Mouse (Mus musculus): ENCODE results near the gene Adgrd1. TPM values are rescaled to one million over a fixed set of nuclear protein-coding genes. Genes with fewer than 3 reads are reported as not detected.
A peak's percentile ranks its signal among the peaks of the same experiment; 100 is the strongest.

The Adgrd1 gene
- polyA plus RNA-seq, 1 experiment from 2014 or later = 0.07 TPM

DNA sequence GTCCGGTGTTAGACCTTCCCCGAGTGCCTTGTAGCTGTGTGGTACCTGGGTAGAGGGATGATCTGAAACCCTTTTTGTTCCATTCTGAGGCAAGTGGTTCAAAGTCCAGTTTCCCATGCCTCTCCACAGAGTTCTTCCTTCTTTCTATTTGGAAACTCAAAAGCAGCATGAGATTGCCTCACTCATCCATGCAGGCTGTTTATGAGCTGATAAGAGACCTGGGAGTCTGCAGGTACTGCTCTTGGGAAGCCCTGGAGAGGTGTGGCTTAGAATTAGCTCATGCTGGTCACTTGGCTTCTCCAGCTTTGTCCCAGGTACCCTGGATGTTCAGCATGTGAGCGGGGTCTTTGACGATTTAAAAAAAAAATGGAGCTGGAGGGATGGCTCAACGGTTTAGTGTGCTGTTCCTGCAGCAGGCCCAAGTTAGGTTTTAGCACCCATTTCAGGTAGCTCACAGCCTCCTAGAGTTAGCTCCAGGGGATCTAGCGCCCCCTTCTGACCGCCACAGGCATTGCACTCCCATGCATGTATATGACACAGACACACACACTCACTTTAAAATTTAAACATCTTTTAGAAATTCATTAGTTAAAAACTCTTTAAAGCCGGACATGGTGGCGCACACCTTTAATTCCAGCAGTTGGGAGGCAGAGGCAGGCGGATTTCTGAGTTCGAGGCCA, 65.0 kb downstream of the Adgrd1 start:
- 88% methylated on average over 11 of the region's 11 CpGs for WGBS
- Histone ChIP-seq H3K4me3 (ENCODE audit: low read depth, low read length) (no peak overlapping the region), H3K27me3 (ENCODE audit: control insufficient read depth, insufficient read depth, low read length) (no peaks in the 10 kb centered on the region), H3K27ac (ENCODE audit: low read depth, low read length) (no peak overlapping the region), H3K9me3 (ENCODE audit: control insufficient read depth, low read length) (no peaks in the 10 kb centered on the region), H3K36me3 (ENCODE audit: control insufficient read depth, insufficient read depth, low read length) (no peaks in the 10 kb centered on the region), H3K9ac (ENCODE audit: low read length) (no peak overlapping the region), H3K4me1 (ENCODE audit: control insufficient read depth, insufficient read depth, low read length) (peaks cover 9% of the 10 kb centered on the region), H3K4me2 (no peak overlapping the region)
- ATAC-seq (ENCODE audit: low FRiP score) = no peak
- DNase-seq (ENCODE audit: low spot score, missing footprints) = no peak

- no peaks in the 10 kb centered on the region for H3K9me3 ChIP-seq (ENCODE audit: control insufficient read depth, low read length)
- no peak overlapping the region for H3K4me2 ChIP-seq
- 81% methylated on average over 8 of the region's 8 CpGs for WGBS
- DNase-seq (ENCODE audit: low spot score, missing footprints) (no peak), ATAC-seq (ENCODE audit: low FRiP score) (no peak)
- no peaks in the 10 kb centered on the region for H3K36me3 ChIP-seq (ENCODE audit: control insufficient read depth, insufficient read depth, low read length)
- H3K27me3 ChIP-seq (ENCODE audit: control insufficient read depth, insufficient read depth, low read length) = no peaks in the 10 kb centered on the region
- no peak overlapping the region for H3K27ac ChIP-seq (ENCODE audit: low read depth, low read length)
- no peak overlapping the region for H3K4me3 ChIP-seq (ENCODE audit: low read depth, low read length)
- no peaks in the 10 kb centered on the region for H3K4me1 ChIP-seq (ENCODE audit: control insufficient read depth, insufficient read depth, low read length)
- no peak overlapping the region for H3K9ac ChIP-seq (ENCODE audit: low read length)
Measured at GRCm38 (mm10) chr5:129163416-129163815, 66.9 kb downstream of the Adgrd1 start.

GRCm38 (mm10) chr5:129164091-129164490, 67.5 kb downstream of the Adgrd1 start:
- H3K9me3 ChIP-seq (ENCODE audit: control insufficient read depth, low read length) = no peaks in the 10 kb centered on the region
- H3K4me2 ChIP-seq = no peak overlapping the region
- no peaks in the 10 kb centered on the region for H3K36me3 ChIP-seq (ENCODE audit: control insufficient read depth, insufficient read depth, low read length)
- H3K4me3 ChIP-seq (ENCODE audit: low read depth, low read length) = no peak overlapping the region
- no peak for ATAC-seq (ENCODE audit: low FRiP score)
- no peak overlapping the region for H3K27ac ChIP-seq (ENCODE audit: low read depth, low read length)
- H3K9ac ChIP-seq (ENCODE audit: low read length) = no peak overlapping the region
- peaks cover under 1% of the 10 kb centered on the region; the same call in 1 of the 2 replicates for H3K4me1 ChIP-seq (ENCODE audit: control insufficient read depth, insufficient read depth, low read length)
- H3K27me3 ChIP-seq (ENCODE audit: control insufficient read depth, insufficient read depth, low read length) = no peaks in the 10 kb centered on the region
- WGBS = 62% methylated on average over 10 of the region's 10 CpGs
- no peak for DNase-seq (ENCODE audit: low spot score, missing footprints)

- Histone ChIP-seq H3K27me3 (ENCODE audit: control insufficient read depth, insufficient read depth, low read length) (no peaks in the 10 kb centered on the region), H3K9me3 (ENCODE audit: control insufficient read depth, low read length) (no peaks in the 10 kb centered on the region), H3K27ac (ENCODE audit: low read depth, low read length) (no peak overlapping the region), H3K36me3 (ENCODE audit: control insufficient read depth, insufficient read depth, low read length) (no peaks in the 10 kb centered on the region), H3K4me2 (no peak overlapping the region), H3K9ac (ENCODE audit: low read length) (no peak overlapping the region), H3K4me3 (ENCODE audit: low read depth, low read length) (no peak overlapping the region), H3K4me1 (ENCODE audit: control insufficient read depth, insufficient read depth, low read length) (peaks cover 6% of the 10 kb centered on the region)
- ATAC-seq (ENCODE audit: low FRiP score) = no peak
- 93% methylated on average over 10 of the region's 10 CpGs for whole genome bisulfite sequencing
- DNase-seq (ENCODE audit: low spot score, missing footprints) = no peak
Measured at GRCm38 (mm10) chr5:129164911-129165584, 68.5 kb downstream of the Adgrd1 start.

- Histone ChIP-seq H3K27me3 (ENCODE audit: control insufficient read depth, insufficient read depth, low read length) (no peaks in the 10 kb centered on the region), H3K9me3 (ENCODE audit: control insufficient read depth, low read length) (no peaks in the 10 kb centered on the region), H3K4me1 (ENCODE audit: control insufficient read depth, insufficient read depth, low read length) (peaks cover 6% of the 10 kb centered on the region), H3K36me3 (ENCODE audit: control insufficient read depth, insufficient read depth, low read length) (no peaks in the 10 kb centered on the region), H3K4me3 (ENCODE audit: low read depth, low read length) (no peak overlapping the region), H3K9ac (ENCODE audit: low read length) (no peak overlapping the region), H3K4me2 (no peak overlapping the region), H3K27ac (ENCODE audit: low read depth, low read length) (no peak overlapping the region)
- WGBS = 88% methylated on average over 7 of the region's 7 CpGs
- no peak for ATAC-seq (ENCODE audit: low FRiP score)
- no peak for DNase-seq (ENCODE audit: low spot score, missing footprints)
Measured at GRCm38 (mm10) chr5:129165595-129165994, 69.0 kb downstream of the Adgrd1 start.

DNA sequence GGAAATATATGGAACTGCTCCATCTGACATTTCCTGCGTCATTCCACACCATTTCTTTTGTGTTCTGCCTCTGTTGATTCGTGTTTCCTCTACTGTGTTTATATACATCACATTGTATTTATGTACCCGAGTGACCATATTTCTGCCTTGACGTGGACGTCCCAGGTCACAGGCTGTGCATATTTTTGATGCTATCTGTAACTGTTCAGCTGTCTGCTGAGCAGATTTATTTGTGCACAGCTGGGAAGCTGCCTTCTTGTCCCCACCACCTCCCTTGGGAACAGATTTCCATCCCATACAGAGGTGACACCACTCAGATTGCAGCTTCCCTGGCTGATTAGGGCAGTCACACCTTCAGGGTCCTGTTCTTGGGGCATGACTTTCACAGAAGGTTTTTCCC, 72.5 kb downstream of the Adgrd1 start:
- Histone ChIP-seq H3K4me2 (no peak overlapping the region), H3K4me3 (ENCODE audit: low read depth, low read length) (no peak overlapping the region), H3K4me1 (ENCODE audit: control insufficient read depth, insufficient read depth, low read length) (peaks cover 6% of the 10 kb centered on the region), H3K27me3 (ENCODE audit: control insufficient read depth, insufficient read depth, low read length) (no peaks in the 10 kb centered on the region), H3K9ac (ENCODE audit: low read length) (no peak overlapping the region), H3K27ac (ENCODE audit: low read depth, low read length) (peak overlapping the region; percentile 35; the same call in 1 of the 2 replicates), H3K9me3 (ENCODE audit: control insufficient read depth, low read length) (no peaks in the 10 kb centered on the region), H3K36me3 (ENCODE audit: control insufficient read depth, insufficient read depth, low read length) (no peaks in the 10 kb centered on the region)
- no peak for DNase-seq (ENCODE audit: low spot score, missing footprints)
- no peak for ATAC-seq (ENCODE audit: low FRiP score)
- WGBS = 78% methylated on average over 5 of the region's 5 CpGs

GRCm38 (mm10) chr5:129169567-129169966, 73.0 kb downstream of the Adgrd1 start:
- no peak overlapping the region for H3K9ac ChIP-seq (ENCODE audit: low read length)
- H3K27ac ChIP-seq (ENCODE audit: low read depth, low read length) = peak overlapping the region; percentile 44
- peaks cover 6% of the 10 kb centered on the region for H3K4me1 ChIP-seq (ENCODE audit: control insufficient read depth, insufficient read depth, low read length)
- no peak overlapping the region for H3K4me2 ChIP-seq
- DNase-seq (ENCODE audit: low spot score, missing footprints) = no peak
- peak; percentile 66 for ATAC-seq (ENCODE audit: low FRiP score)
- WGBS = 21% methylated on average over 4 of the region's 4 CpGs
- no peaks in the 10 kb centered on the region for H3K36me3 ChIP-seq (ENCODE audit: control insufficient read depth, insufficient read depth, low read length)
- no peak overlapping the region for H3K4me3 ChIP-seq (ENCODE audit: low read depth, low read length)
- no peaks in the 10 kb centered on the region for H3K9me3 ChIP-seq (ENCODE audit: control insufficient read depth, low read length)
- H3K27me3 ChIP-seq (ENCODE audit: control insufficient read depth, insufficient read depth, low read length) = no peaks in the 10 kb centered on the region

- no peak overlapping the region for H3K4me2 ChIP-seq
- DNase-seq (ENCODE audit: low spot score, missing footprints) (no peak), ATAC-seq (ENCODE audit: low FRiP score) (no peak)
- no peak overlapping the region for H3K27ac ChIP-seq (ENCODE audit: low read depth, low read length)
- peaks cover 10% of the 10 kb centered on the region for H3K4me1 ChIP-seq (ENCODE audit: control insufficient read depth, insufficient read depth, low read length)
- H3K36me3 ChIP-seq (ENCODE audit: control insufficient read depth, insufficient read depth, low read length) = no peaks in the 10 kb centered on the region
- H3K9me3 ChIP-seq (ENCODE audit: control insufficient read depth, low read length) = no peaks in the 10 kb centered on the region
- no peaks in the 10 kb centered on the region for H3K27me3 ChIP-seq (ENCODE audit: control insufficient read depth, insufficient read depth, low read length)
- WGBS = 91% methylated on average over 6 of the region's 6 CpGs
- H3K4me3 ChIP-seq (ENCODE audit: low read depth, low read length) = no peak overlapping the region
- H3K9ac ChIP-seq (ENCODE audit: low read length) = no peak overlapping the region
Measured at GRCm38 (mm10) chr5:129172533-129172932, 76.0 kb downstream of the Adgrd1 start.

- no peaks in the 10 kb centered on the region for H3K27me3 ChIP-seq (ENCODE audit: control insufficient read depth, insufficient read depth, low read length)
- no peaks in the 10 kb centered on the region for H3K36me3 ChIP-seq (ENCODE audit: control insufficient read depth, insufficient read depth, low read length)
- no peak overlapping the region; the same call in 1 of the 2 replicates for H3K9ac ChIP-seq (ENCODE audit: low read length)
- H3K4me1 ChIP-seq (ENCODE audit: control insufficient read depth, insufficient read depth, low read length) = 0 out of 2 replicates have a peak, but pooled peaks cover 4% of the 10 kb centered on the region
- no peak for ATAC-seq (ENCODE audit: low FRiP score)
- H3K9me3 ChIP-seq (ENCODE audit: control insufficient read depth, low read length) = no peaks in the 10 kb centered on the region
- WGBS = 17% methylated on average over 3 of the region's 3 CpGs
- H3K4me3 ChIP-seq (ENCODE audit: low read depth, low read length) = no peak overlapping the region
- DNase-seq (ENCODE audit: low spot score, missing footprints) = peak; percentile 57
- no peak overlapping the region for H3K4me2 ChIP-seq
- H3K27ac ChIP-seq (ENCODE audit: low read depth, low read length) = no peak overlapping the region
Measured at GRCm38 (mm10) chr5:129175925-129176324, 79.4 kb downstream of the Adgrd1 start.
